Mouse (Mus musculus): Measurements from ENCODE around the gene F8. TPM values are rescaled to one million over a fixed set of nuclear protein-coding genes. Genes with fewer than 3 reads are reported as not detected.
A peak's percentile ranks its signal among the peaks of the same experiment; 100 is the strongest.
"Not testable (repeated sequence)": the region's sequence is repeated elsewhere in the genome, so short reads cannot be mapped to it uniquely, and the experiment has no call there.

The F8 gene
- total RNA-seq (2021): 1 to 10 TPM; 1.3 to 1.5 TPM
- long read RNA-seq, experiment 1: 0 reads
- long read RNA-seq, experiment 2, partial matches to known transcripts: 0 of 1 reads
- long read RNA-seq, experiment 2, other reads (novel, unspliced or antisense): 1 of 1 reads

DNA sequence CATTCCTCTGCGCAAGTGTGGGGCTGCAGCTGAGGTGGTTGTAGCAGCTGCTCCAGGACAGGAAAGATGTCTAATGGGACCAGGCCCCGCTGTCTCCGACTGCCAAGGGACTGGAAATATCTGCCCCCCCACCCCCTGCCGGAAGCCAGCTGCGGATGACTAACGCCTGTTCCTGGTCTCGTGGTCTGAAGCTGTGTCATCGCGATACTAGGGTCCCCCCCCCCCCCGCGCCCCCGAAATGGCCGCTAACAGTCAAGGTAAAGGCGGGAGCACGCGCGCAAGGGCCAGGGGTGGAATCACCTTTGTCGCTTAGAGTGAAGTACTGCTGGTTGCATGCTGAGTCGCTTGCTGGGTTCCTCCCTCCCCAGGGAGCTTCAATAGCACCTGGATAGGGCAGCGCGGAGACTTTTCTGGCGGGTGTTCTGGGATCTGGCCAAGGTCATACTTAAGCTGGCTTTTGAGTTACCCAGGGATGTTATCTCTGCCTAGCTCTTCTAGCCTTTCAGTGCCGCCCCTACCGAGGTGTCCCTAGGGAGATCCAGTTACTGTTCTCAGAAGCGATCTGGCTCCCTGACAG is at the start of gene F8, which contains the start of gene Fundc2:
F8 (minus strand) TSS at position 421 of the 577 bp plus-strand sequence.
Fundc2 (plus strand) TSS at position 205 of the 577 bp plus-strand sequence.
- DNase-seq: peak; percentile 72

DNA sequence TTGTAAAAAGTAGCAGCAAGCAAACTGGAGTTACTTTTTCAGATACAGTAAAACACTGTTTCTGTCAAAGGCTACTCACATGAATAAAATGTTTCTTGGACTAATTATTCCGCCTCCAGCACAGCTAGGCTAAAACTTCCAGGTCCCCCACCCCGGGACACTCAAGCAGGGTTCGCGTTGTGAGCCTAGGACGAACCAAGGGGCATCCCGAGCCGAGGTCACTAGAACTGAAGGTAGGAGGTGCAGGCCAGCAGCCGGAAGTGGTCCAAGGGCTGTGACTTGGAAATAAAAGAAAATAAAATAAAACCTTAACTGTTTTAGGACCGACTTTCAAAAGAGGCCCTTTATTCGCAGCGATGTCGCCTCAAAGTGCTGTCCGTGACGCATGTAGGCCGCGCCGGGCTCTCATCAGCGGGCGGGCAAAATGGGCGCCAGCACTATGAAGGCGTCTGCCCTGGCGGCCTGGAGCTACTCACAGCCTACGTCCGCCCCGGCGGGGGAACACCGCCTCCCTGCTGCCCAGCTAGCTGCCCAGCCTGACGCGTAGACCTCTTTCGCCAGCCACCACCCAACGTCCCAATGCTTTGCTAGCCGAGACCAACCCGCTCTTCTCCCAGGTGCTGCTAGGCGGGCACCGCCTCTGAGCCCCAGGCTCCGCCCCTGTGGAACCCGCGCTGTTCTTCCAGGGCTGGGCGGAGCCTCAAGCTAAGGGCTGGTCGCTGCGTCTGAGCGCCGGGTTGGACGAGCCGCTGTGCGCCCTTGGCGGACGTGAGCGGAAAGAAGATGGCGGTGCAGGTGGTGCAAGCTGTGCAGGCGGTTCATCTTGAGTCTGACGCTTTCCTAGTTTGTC is 33.7 kb upstream of the F8 start, which contains the start of the genes Cmc4, Mtcp1 and Brcc3:
Cmc4 (minus strand) TSS at position 649 of the 850 bp plus-strand sequence.
Mtcp1 (minus strand) TSS at position 653 of the 850 bp plus-strand sequence.
Brcc3 (plus strand) TSS at position 693 of the 850 bp plus-strand sequence.
- peak; percentile 78 for DNase-seq

DNA sequence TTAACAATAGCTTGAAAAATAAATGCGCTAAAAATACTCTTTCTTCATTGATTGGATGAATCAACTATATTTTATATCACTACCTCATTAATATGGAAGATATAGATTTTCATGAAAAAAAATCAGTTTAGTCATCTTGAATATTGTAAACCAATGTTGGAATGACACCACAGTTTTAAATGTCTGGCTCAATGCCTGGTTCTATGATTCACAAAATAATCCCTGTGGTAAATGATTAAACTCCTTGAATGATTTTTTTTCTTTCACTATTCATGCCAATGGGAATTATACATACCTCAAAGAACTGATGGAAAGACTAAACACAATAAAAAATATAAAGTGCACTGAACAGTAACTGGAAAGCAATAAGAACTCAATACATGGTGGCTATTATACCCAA is 27.3 kb upstream of the F8 start:
- no peak for DNase-seq

DNA sequence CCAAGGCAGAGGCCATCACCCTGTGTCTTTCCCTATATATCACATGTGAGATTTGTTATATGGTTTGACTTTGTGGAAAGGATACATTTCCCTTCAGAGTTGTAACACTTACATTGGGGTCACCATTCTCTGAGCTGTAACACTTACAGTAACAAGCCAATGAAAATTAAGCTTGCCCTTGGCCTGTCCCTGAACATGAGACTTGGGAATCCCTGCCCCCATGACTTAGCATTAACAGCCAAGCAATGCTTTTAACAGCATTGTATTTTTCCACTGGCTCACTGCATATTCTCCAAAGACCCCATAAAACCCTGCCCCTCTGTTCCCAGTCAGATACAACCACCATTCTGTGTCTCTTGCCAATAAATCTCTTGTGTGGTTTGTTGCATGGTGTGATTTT is 20.9 kb upstream of the F8 start:
- DNase-seq: no peak

DNA sequence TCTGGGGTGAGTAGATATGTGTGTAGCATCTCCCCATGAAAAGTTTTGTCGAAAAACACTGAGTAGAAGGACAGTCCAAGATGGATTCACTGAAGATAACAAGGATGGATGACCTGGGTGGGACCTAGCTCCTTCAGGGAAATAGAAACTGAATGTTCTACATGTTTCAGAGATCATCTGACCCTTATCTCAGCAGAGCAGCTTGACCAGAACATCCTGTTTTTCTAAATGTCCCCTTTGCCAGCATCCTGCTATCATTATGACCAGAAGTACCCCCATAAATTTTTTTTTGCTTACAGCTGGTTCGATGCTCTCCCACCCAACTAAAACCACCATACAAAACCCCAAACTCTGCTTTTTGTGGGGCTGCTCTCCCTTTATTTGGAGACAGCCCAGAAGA is 20.3 kb upstream of the F8 start:
- no peak for DNase-seq

DNA sequence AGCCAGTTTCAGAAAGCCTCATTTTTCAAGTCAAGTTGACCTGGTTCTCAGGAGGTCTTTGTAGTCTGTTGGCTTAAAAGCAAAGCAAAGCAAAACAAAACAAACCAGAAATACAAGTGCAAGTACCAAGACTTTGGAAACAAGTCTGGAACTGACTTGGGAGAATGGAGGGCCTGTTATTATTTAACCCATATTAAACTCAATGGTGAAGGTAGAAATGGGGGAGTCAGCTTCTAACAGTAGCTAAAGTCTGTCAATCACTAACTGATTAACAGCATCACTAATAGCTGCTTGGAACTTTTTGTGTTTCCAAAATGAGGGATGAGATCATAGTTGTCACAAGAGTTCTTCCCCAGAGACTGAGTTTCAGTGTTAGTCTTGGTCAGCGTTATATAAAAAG is 17.1 kb upstream of the F8 start:
- no peak for DNase-seq

DNA sequence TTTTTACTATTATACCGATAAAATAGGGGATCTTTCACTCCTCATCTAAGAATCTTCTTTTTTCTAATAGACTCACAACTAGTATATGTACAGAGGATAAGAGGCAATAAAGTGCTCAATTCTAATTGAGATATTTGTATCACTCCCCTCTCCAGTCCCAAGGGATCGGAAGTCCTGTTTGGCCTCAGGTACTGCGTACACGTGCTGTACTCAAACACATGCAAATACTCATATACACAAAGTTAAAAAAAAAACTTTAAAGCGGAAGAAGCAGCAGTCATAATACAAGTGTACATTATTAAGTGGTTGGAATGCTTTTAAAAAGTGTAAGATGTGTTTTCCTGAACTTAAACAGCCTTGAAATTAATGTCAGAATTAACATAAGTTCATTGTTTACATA is 716 bp downstream of the F8 start:
- DNase-seq: no peak

DNA sequence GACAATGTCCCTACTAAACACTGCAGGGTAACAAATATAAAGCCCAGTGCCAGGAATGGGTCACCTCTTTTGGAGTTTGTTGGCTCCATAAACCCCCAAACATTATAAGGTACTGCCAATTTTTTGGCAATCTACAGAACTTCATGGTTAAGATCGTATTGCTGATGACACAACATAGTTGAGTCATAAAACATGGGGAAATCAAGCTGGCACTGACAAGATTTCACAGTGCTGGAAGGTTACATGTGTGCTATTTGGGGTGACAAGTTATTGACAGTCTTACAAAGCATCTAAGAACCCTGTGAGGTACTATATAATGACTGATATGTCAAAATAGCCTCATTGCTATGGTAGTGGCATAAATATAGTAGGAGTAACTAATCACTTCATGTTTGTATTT is 1.2 kb downstream of the F8 start:
- DNase-seq: no peak

DNA sequence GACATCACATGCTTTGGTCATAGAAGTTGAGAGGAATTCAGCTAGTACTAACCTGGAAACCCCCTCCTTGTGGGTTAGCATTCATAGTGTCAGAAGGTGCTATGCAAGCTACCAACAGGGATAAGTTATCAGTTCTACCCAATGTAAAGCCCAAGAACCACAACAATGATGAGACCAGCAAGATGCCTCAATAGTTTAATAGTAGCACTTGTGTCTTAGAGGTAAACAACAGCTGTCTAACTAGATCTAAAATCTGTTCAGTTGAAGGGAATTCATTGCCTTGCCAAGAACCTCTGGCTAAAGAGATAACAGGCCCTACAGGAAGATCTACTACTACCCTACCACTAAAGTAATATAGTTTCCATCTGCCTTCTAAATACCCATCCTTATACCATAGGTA is 5.6 kb downstream of the F8 start:
- DNase-seq: no peak

DNA sequence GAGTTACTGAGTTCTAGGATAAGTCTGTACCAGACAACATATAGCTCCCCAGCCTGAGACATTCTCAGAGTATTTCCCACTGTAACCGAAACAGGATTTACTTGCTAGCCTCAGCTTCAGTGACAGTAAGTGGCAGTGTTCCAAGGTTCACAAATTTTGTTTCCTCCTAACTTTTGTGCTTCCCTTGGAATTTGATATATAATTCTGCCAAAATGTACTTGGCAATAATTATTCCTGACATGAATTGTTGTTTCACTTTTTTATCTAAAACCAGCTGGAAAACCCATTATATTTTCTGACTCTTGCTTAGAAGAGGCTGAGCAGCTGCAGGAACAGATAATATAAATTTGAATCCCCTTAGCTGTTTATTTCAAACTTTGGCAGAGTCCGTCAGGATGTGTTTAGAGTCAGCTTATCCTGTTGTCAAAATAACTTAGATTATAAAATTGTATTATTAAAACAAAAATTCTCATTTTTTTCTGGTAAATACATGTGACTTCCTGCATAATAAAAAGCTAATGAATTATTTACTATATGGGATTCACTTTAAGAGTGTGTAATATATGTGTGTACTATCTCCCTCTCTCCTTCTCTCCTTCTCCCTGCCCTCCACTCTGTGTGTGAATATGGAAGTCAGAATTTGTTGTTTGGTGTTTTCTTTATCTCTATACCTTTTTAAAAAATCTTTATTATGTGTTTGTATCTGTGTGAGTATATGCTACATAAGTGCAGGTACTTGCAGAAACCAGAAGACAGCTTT is 9.6 kb downstream of the F8 start:
- no peak for DNase-seq

DNA sequence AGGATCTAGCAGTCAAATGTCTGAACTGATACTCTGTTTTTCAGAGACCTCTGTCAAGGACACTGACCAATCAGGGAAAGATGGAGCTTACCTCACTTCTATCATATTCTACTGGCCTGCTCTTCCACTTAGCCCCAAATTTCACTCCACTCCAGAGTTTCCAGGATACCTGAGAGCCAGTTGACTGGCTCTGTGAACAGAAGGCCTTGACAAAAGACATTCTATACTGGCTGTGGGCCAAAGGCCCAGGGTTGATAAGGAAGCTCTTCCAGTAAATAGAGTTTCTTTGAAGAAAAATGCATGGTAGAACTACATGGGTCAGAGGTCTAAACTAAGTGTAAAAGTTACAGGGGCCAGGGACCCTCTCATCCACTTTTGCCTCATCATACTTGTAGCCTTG is 12.2 kb downstream of the F8 start:
- no peak for DNase-seq

DNA sequence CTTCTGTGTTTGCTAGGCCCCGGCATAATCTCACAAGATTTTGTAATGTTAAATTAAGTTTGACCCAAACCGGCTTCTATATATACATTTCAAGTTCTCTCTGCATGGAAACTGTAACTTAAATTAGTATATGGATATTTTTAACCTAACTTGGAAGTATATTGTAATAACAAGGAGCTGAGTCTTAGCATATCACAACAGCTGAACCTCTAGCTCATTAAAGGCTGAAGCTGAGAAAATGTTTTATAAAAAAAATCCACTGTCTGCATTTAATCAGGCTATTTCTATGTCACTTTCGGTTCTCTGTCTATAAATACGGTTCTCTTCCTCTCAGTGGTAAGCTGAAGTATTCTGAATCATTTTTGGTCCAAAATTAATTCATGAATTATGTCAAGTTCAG is 58.9 kb downstream of the F8 start:
- no peak for DNase-seq

DNA sequence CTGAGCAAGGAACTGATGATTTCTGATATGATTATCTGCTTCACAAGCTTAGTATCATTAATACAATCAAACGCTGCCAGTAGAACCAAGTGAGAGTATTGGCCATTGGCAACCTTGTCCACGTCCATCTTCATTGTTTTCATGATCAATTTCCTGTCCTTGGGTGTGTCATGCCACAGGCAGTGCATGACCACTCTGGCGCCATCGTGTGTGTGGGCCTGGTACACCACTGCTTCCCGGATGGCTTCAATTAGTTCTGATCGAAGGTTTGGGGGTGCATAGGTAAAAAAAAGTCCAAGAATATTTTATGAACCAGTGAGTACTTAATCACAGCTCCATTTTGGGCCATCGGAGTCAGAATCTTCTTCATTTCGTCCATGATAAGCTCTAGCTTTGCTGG is 110.7 kb downstream of the F8 start:
- no peak for DNase-seq

DNA sequence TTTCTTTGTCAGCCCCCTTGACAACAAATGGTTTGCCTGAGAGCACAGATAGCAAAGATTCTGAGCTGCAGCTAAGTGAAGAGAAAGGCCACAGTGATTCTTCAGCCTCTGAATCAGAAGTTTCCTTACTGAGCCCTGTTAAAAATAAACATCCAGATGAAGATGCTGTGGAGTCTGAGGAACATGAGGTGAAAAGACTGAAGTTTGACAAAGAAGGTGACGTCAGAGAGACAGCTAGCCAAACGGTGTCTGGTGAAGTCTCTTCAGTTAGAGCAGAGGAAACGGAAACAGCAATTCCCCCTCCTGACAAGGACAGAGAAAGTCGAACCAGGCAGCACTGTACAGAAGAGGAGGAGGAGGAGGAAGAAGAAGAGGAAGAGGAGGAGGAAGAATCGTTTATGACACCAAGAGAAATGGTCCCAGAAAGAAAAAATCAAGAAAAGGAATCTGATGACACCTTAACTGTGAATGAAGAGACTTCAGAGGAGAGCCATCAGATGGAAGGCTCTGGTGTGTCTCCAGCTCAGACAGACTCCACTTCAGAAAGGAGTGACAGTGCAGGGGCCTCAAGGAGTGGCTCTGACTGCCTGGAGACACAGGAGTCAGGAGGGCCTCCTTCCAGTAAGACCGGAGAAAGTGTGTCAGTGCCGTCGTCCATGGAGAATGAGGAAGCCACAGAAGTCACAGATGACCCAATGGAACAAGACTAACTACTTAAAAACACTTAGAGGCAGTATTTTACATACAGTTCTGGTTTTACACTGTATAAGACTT is 148.6 kb downstream of the F8 start:
- DNase-seq: not testable (repeated sequence)

DNA sequence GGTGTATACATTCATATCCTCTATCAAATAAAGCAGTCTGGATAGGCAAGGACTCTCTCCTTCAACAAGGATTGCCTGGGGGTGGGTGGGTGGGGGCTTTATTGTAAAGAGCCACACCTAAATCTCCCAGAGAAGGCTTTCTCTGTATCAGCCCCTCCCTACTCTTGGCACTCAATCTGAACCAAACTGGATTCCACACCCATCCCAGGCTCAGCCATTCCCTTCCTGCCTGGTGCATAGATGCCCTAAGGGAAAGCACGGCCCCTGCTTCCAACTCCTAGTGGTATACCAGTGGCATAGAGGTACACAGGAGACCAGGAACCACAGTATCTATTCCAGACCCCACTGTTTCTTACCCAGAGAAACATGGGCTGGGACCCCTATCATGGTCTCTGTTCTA is 151.0 kb downstream of the F8 start:
- DNase-seq: no peak

DNA sequence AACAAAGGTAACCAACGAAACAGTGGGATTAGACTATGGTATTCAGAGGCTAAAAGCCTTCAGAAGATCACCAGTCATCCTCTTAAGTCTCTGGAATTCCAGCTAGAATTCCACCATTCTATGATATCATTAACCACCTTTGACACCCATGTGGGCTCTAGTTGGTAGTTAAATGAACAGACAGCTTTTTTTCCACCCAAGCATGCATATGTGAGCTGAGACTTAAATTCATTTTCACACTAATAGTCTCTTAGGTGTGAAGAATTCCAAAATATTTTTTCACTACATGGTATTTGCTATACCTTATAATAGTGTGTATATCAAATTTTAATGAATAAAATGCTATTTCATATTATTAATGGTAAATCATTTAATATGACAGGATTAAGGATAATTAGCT is 218.7 kb downstream of the F8 start, which contains the start of gene Smim9:
Smim9 (minus strand) TSS at position 101 of the 400 bp plus-strand sequence.
- no peak for DNase-seq

DNA sequence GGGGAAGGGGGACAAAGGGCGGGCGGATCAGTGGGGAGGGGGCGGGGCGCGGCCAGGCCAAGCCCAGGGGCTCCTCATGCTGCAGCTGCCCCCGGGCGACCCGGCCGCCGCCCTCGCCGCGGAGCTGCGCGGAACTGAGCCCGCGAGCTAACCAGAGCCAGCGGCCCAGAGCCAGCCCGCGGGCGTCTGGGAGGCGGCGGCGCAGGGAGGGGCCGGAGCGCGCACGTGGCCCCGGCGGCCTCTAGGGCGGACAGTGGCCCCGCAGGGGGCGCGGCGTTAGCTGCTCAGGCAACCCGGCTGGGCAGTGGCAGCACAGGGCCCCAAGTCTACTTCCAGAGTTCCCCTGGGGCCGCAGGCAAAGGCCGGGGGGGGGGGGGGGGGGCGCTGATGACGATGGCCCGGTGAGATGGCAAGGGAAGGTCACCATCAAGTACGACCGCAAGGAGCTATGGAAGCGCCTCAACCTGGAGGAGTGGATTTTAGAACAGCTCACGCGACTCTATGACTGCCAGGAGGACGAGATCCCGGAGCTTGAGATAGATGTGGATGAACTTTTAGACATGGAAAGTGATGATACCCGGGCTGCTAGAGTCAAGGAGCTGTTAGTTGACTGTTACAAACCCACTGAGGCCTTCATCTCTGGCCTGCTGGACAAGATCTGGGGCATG is 226.7 kb downstream of the F8 start:
- peak; percentile 40 for DNase-seq

DNA sequence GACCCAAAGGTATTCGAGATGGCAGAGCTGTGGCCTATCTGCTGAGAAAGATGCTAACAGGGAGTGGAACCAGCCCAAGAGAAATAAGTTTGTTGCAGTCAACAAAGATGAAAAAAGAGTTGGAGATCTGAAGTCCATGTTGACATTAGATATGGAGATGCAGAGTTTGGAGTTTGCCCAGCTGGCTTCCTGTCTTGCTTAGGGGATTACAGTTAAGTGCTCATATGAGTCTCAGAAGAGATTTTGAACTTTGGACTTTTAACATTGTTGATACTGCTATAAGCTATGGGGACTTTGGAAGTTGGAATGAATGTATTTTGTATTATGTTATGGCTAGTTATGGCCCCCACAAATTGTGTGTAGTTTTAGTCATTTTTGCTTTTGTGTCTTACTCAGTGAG is 230.2 kb downstream of the F8 start:
- DNase-seq: no peak

DNA sequence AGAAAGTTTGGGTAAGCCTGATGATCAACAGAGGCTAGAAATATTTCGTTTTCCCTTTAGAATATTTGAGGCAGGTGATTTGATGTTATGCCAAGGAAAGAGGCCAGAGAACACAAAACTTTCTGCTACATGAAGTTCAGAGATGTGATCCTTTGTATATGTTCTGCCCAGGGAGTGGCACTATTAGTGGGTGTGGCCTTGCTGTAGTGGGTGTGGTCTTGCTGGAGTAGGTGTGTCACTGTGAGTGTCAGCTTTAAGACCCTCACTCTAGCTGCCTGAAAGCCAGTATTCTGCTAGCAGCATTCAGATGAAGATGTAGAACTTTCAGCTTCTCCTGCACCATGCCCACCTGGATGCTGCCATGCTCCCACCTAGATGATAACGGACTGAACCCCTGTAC is 232.1 kb downstream of the F8 start:
- DNase-seq: no peak

DNA sequence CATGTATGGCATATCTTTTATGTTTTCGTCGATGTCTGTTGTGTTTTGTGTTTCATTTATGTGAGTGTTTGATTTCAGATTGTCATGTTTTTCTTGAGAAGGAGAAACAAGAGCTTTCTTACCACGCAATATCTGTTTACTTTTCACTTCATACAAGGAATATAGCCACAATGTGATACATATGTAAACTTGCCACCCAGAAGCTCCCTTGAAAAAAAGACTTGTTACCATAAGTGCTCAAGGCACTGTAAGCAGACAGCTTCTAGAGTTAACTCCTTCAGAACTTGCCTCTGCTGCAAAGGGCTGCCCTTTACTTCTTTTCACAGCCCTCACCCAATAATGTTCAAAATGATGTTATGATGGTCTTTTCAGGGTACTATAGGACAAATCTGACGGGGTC is 234.0 kb downstream of the F8 start:
- DNase-seq: no peak

DNA sequence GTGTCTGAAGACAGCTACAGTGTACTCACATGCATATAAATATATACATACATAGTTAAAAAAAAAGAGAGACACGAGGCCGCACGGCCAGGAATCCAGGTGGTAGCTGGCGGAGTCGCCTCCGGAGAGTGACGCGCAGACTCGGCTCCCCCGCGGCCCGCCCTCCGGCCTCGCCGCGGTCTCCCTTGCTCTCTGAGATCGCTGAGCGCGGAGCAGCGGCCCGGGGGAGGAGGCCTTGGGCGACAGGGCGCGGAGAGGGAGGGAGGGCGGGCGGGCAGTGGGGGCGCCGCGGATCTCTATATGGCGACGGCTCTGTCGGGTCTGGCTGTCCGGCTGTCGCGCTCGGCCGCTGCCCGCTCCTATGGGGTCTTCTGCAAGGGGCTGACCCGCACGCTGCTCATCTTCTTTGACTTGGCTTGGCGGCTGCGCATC is 239.3 kb downstream of the F8 start:
- DNase-seq: peak; percentile 6

All from gastrocnemius, postnatal 10 days (tissue).